Mouse (Mus musculus) adrenal gland, adult 8-10 months (tissue): ENCODE data around the gene Nhlrc3. TPM values are rescaled to one million over a fixed set of nuclear protein-coding genes. Genes with fewer than 3 reads are reported as not detected.

ENCODE experiments used
- DNase-seq: peaks from one replicate; pipeline ENCODE4 v3.0.0; 2022
- total RNA-seq, 4 experiments: library from RNA; stranded (reverse); gene quantifications; 2 replicates each; pipeline ENCODE4 v1.2.4; 2022

Nhlrc3 gene
- 10 to 100 TPM; 11.0 to 17.8 (median 14.9) TPM for total RNA-seq

- DNase-seq: peak; percentile 94
Measured at GRCm38 (mm10) chr3:53463046-53463764, at the start of gene Nhlrc3, which contains the start of gene Proser1. Nhlrc3 (minus strand) TSS chr3:53463332. Proser1 (plus strand) TSS chr3:53463666.

- DNase-seq: no peak
Measured at GRCm38 (mm10) chr3:53502428-53502827, 39.3 kb upstream of the Nhlrc3 start.

GRCm38 (mm10) chr3:53498351-53498905 is 35.3 kb upstream of the Nhlrc3 start:
- no peak for DNase-seq

- no peak for DNase-seq
Measured at GRCm38 (mm10) chr3:53488353-53488752, 25.2 kb upstream of the Nhlrc3 start, which contains the start of gene Stoml3. Stoml3 (plus strand) TSS chr3:53488653.

- DNase-seq: no peak
Measured at GRCm38 (mm10) chr3:53486996-53487576, 24.0 kb upstream of the Nhlrc3 start.

- no peak for DNase-seq
Measured at GRCm38 (mm10) chr3:53486561-53486960, 23.4 kb upstream of the Nhlrc3 start.

- no peak for DNase-seq
Measured at GRCm38 (mm10) chr3:53483414-53484059, 20.4 kb upstream of the Nhlrc3 start.

- DNase-seq: no peak
Measured at GRCm38 (mm10) chr3:53478419-53479046, 15.4 kb upstream of the Nhlrc3 start.

GRCm38 (mm10) chr3:53477468-53477867 is 14.3 kb upstream of the Nhlrc3 start:
- no peak for DNase-seq

- no peak for DNase-seq
Measured at GRCm38 (mm10) chr3:53475889-53476288, 12.8 kb upstream of the Nhlrc3 start.

GRCm38 (mm10) chr3:53474179-53474578 is 11.0 kb upstream of the Nhlrc3 start:
- no peak for DNase-seq

- no peak for DNase-seq
Measured at GRCm38 (mm10) chr3:53472061-53472460, 8.9 kb upstream of the Nhlrc3 start.

GRCm38 (mm10) chr3:53469650-53470049 is 6.5 kb upstream of the Nhlrc3 start:
- DNase-seq: no peak

GRCm38 (mm10) chr3:53467356-53467755 is 4.2 kb upstream of the Nhlrc3 start:
- peak; percentile 29 for DNase-seq

- DNase-seq: no peak
Measured at GRCm38 (mm10) chr3:53466481-53466880, 3.3 kb upstream of the Nhlrc3 start.

GRCm38 (mm10) chr3:53465330-53465729 is 2.2 kb upstream of the Nhlrc3 start:
- DNase-seq: no peak

- no peak for DNase-seq
Measured at GRCm38 (mm10) chr3:53464146-53464698, 1.1 kb upstream of the Nhlrc3 start.

- DNase-seq: no peak
Measured at GRCm38 (mm10) chr3:53463765-53464114, 608 bp upstream of the Nhlrc3 start.

- no peak for DNase-seq
Measured at GRCm38 (mm10) chr3:53462701-53463045, 459 bp downstream of the Nhlrc3 start.

GRCm38 (mm10) chr3:53460106-53460505 is 3.0 kb downstream of the Nhlrc3 start:
- DNase-seq: no peak

- no peak for DNase-seq
Measured at GRCm38 (mm10) chr3:53457750-53458149, 5.4 kb downstream of the Nhlrc3 start.

- no peak for DNase-seq
Measured at GRCm38 (mm10) chr3:53454984-53455383, 8.1 kb downstream of the Nhlrc3 start.

- DNase-seq: no peak
Measured at GRCm38 (mm10) chr3:53454561-53454960, 8.6 kb downstream of the Nhlrc3 start.
